Mouse (Mus musculus) heart, embryonic 10.5 days (tissue): ENCODE data around the gene Tmem163. TPM values are rescaled to one million over a fixed set of nuclear protein-coding genes. Genes with fewer than 3 reads are reported as not detected.

Source experiments
- DNase-seq: peaks from one replicate; pipeline ENCODE4 v3.0.0-alpha.2; 2017; ENCODE audit warnings: low spot score
- H3K27ac ChIP-seq: fragments of 300-500 bp; sonication (generic); 2 replicates; pipeline ENCODE4 v1.5.1; 2016; ENCODE audit warnings: mild to moderate bottlenecking
- H3K27me3 ChIP-seq: fragments of 300-500 bp; sonication (generic); 2 replicates; pipeline ENCODE4 v1.6.1; 2016; ENCODE audit warnings: mild to moderate bottlenecking; ENCODE audit not compliant: poor library complexity, insufficient read depth, severe bottlenecking
- H3K36me3 ChIP-seq: fragments of 300-500 bp; sonication (generic); 2 replicates; pipeline ENCODE4 v1.6.1; 2016; ENCODE audit warnings: mild to moderate bottlenecking, moderate library complexity
- H3K4me1 ChIP-seq: fragments of 300-500 bp; sonication (generic); 2 replicates; pipeline ENCODE4 v1.6.1; 2016; ENCODE audit warnings: mild to moderate bottlenecking
- H3K4me3 ChIP-seq: fragments of 300-500 bp; sonication (generic); 2 replicates; pipeline ENCODE4 v1.5.1; 2016; ENCODE audit warnings: mild to moderate bottlenecking, moderate library complexity
- H3K9me3 ChIP-seq: fragments of 300-500 bp; sonication (generic); 2 replicates; pipeline ENCODE4 v1.6.1; 2016; ENCODE audit warnings: mild to moderate bottlenecking, moderate library complexity
- WGBS: fragments of 180-500 bp; shearing (Covaris S2); methylation state at CpG from one replicate; pipeline ENCODE4 v1.1.7; 2016; 5-methylcytosine and 5-hydroxymethylcytosine counted together
- polyA plus RNA-seq: library from polyadenylated mRNA; unstranded; fragments of >200 nt; fragmentation: Nextera tagmentation; extraction: Ambion mirVana; gene quantifications from 2 replicates; pipeline ENCODE4 v1.2.1, GENCODE M21; 2016

Gene Tmem163
- polyA plus RNA-seq, 1 experiment from 2014 or later = 27.6 TPM

DNA sequence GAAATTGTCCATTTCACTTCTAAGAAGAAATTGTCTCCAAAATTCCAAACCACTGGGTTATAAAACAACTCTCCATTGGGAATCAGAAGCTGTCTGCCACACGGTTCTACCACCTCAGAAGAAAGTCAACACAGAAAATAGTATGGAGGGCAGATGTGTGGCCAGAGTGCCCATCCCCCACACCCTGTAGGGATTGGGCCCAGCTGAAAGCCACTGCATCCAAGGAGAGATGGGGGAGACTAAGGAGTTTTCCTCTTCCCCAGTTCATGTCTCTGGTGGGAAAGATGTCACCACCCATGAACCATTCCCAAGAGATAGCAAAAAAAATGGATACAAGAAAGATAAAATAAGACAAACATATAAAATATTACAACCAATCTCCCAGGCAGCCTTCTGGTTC lies 4.1 kb downstream of the Tmem163 start:
- Histone ChIP-seq H3K36me3 (peaks cover 5% of the 10 kb centered on the region; the same call in 1 of the 2 replicates), H3K27me3 (peaks cover 47% of the 10 kb centered on the region), H3K4me1 (peaks cover 38% of the 10 kb centered on the region), H3K9me3 (no peaks in the 10 kb centered on the region), H3K27ac (no peak overlapping the region), H3K4me3 (peak overlapping the region; percentile 76; the same call in 1 of the 2 replicates)
- WGBS = 54% methylated on average over 1 of the region's 1 CpGs
- DNase-seq = no peak

GRCm38 (mm10) chr1:127673221-127674050 lies 5.9 kb downstream of the Tmem163 start:
- 74% methylated on average over 10 of the region's 10 CpGs for WGBS

DNA sequence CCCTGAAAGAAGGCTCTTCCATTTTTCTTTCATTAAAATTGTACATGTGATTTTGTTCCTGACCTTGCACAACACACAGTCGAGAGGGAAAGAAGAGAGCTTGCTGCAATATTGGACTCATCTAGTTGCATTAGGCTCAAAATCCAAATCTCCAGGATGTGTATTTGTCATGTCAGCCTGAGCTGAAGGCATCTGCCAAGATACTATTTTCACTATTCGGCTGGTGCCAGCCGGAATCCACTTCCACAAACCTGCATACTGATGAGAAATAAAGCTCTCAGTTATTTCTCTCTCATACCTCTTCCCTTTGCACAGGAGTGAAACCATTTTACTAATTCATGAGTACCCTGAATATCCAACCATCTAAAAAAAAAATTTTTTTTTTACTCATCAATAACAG lies 11.2 kb downstream of the Tmem163 start:
- Histone ChIP-seq H3K27ac (no peak overlapping the region), H3K9me3 (no peaks in the 10 kb centered on the region), H3K36me3 (peaks cover 20% of the 10 kb centered on the region; the same call in 1 of the 2 replicates), H3K27me3 (no peaks in the 10 kb centered on the region), H3K4me3 (no peak overlapping the region), H3K4me1 (peaks cover 7% of the 10 kb centered on the region)
- 89% methylated on average over 3 of the region's 3 CpGs for WGBS
- no peak for DNase-seq

More at GRCm38 (mm10) chr1:127673221-127674050, 5.9 kb downstream of the Tmem163 start:
- no peak overlapping the region for H3K4me3 ChIP-seq
- DNase-seq = no peak
- peaks cover 18% of the 10 kb centered on the region; the same call in 1 of the 2 replicates for H3K36me3 ChIP-seq
- H3K27me3 ChIP-seq = peaks cover 33% of the 10 kb centered on the region
- no peaks in the 10 kb centered on the region for H3K9me3 ChIP-seq
- peaks cover 34% of the 10 kb centered on the region for H3K4me1 ChIP-seq
- no peak overlapping the region for H3K27ac ChIP-seq

GRCm38 (mm10) chr1:127667110-127667860 lies 12.1 kb downstream of the Tmem163 start:
- H3K27ac ChIP-seq = no peak overlapping the region
- H3K4me3 ChIP-seq = no peak overlapping the region
- 80% methylated on average over 8 of the region's 8 CpGs for WGBS

GRCm38 (mm10) chr1:127666221-127666620 lies 13.1 kb downstream of the Tmem163 start:
- Histone ChIP-seq H3K36me3 (peaks cover 20% of the 10 kb centered on the region; the same call in 1 of the 2 replicates), H3K9me3 (no peaks in the 10 kb centered on the region), H3K27ac (0 out of 2 replicates have a peak overlapping the region, but pooled peaks have one; percentile 10), H3K4me1 (peaks cover 23% of the 10 kb centered on the region), H3K27me3 (no peaks in the 10 kb centered on the region), H3K4me3 (no peak overlapping the region)
- whole genome bisulfite sequencing = 46% methylated on average over 6 of the region's 6 CpGs
- no peak for DNase-seq

More at GRCm38 (mm10) chr1:127667110-127667860, 12.1 kb downstream of the Tmem163 start:
- Histone ChIP-seq H3K4me1 (peaks cover 13% of the 10 kb centered on the region), H3K36me3 (peaks cover 20% of the 10 kb centered on the region; the same call in 1 of the 2 replicates), H3K9me3 (no peaks in the 10 kb centered on the region), H3K27me3 (no peaks in the 10 kb centered on the region)
- no peak for DNase-seq

DNA sequence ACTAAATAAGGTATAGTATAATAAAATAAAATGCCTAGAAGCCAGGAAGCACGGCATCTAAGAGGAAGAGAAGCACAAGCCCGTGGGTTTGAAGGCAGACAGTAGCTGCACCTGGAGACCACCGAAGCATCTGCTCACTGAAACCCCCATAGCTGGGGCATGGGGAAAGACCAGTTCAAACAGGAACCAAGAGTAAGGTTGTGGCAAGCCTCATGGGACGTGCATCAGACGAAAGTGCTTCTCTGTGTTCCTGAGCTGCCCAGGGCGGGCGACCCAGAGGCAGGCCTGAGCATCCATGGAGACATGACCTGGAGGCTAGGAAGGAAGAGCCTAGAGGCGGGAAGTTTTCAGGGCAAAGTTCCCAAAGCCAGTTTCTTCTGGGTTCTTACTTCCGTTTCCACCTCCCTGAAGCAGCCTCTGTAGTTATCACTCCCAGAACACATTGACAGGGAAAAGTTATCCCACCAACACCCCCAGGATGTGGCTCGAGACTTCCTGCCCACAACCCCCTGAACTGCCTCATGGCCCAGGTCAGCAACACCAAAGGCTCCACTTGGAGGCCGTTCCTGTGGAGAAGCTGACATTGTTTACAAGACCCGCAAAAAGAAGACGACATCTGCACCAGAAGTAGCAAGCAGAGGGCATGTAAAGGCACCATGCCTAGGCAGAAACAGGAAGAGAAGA lies 16.8 kb downstream of the Tmem163 start:
- no peak for DNase-seq
- Histone ChIP-seq H3K9me3 (no peaks in the 10 kb centered on the region), H3K27me3 (no peaks in the 10 kb centered on the region), H3K4me1 (peaks cover 36% of the 10 kb centered on the region), H3K4me3 (no peak overlapping the region), H3K27ac (no peak overlapping the region), H3K36me3 (no peaks in the 10 kb centered on the region)
- 65% methylated on average over 13 of the region's 13 CpGs for WGBS

GRCm38 (mm10) chr1:127661118-127662012 lies 18.0 kb downstream of the Tmem163 start:
- Histone ChIP-seq H3K36me3 (no peaks in the 10 kb centered on the region), H3K27ac (peak overlapping the region; percentile 82), H3K9me3 (no peaks in the 10 kb centered on the region), H3K4me1 (peaks cover 38% of the 10 kb centered on the region), H3K4me3 (peak overlapping the region; percentile 38), H3K27me3 (no peaks in the 10 kb centered on the region)
- DNase-seq = no peak
- WGBS = 16% methylated on average over 13 of the region's 13 CpGs

- H3K9me3 ChIP-seq = no peaks in the 10 kb centered on the region
- H3K27me3 ChIP-seq = no peaks in the 10 kb centered on the region
- H3K4me1 ChIP-seq = peaks cover 3% of the 10 kb centered on the region; the same call in 1 of the 2 replicates
- no peak overlapping the region for H3K4me3 ChIP-seq
- no peaks in the 10 kb centered on the region for H3K36me3 ChIP-seq
- 80% methylated on average over 2 of the region's 2 CpGs for WGBS
- H3K27ac ChIP-seq = no peak overlapping the region
- DNase-seq = no peak
Observed at GRCm38 (mm10) chr1:127651564-127651963, 27.8 kb downstream of the Tmem163 start.

GRCm38 (mm10) chr1:127642976-127643769 lies 36.2 kb downstream of the Tmem163 start:
- WGBS = 75% methylated on average over 12 of the region's 12 CpGs
- Histone ChIP-seq H3K27me3 (no peaks in the 10 kb centered on the region), H3K4me3 (no peak overlapping the region), H3K36me3 (no peaks in the 10 kb centered on the region), H3K9me3 (no peaks in the 10 kb centered on the region), H3K27ac (peak overlapping the region; percentile 23; the same call in 1 of the 2 replicates), H3K4me1 (peaks cover 21% of the 10 kb centered on the region; the same call in 1 of the 2 replicates)
- no peak for DNase-seq

GRCm38 (mm10) chr1:127637917-127638316 lies 41.4 kb downstream of the Tmem163 start:
- Histone ChIP-seq H3K4me3 (no peak overlapping the region), H3K9me3 (no peaks in the 10 kb centered on the region), H3K4me1 (peaks cover 19% of the 10 kb centered on the region), H3K27me3 (no peaks in the 10 kb centered on the region), H3K36me3 (no peaks in the 10 kb centered on the region), H3K27ac (peak overlapping the region; percentile 37; the same call in 1 of the 2 replicates)
- 25% methylated on average over 2 of the region's 2 CpGs for WGBS
- no peak for DNase-seq

DNA sequence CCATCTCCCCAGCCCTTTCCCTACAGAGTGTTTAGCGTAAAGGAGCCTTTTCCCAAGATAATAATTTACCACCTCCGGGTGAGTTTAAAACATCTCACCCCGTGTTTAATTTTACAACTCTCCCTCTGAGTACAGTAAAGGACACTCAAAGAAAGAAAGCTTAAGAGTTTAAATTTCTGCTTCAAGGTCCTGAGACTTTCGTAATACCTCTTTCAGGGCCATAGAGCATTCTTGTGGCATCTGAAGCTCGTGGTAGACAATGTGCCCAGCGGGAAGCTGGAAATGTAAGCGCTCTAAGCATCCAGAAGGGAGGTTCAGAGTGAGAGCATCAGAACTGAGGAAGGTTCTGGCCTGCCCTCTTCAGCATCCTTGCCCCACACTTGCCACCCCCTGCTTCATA lies 52.2 kb downstream of the Tmem163 start:
- H3K4me1 ChIP-seq = peaks cover 26% of the 10 kb centered on the region
- no peaks in the 10 kb centered on the region for H3K27me3 ChIP-seq
- 73% methylated on average over 7 of the region's 7 CpGs for WGBS
- H3K36me3 ChIP-seq = no peaks in the 10 kb centered on the region
- H3K9me3 ChIP-seq = no peaks in the 10 kb centered on the region
- no peak overlapping the region for H3K4me3 ChIP-seq
- no peak overlapping the region for H3K27ac ChIP-seq
- DNase-seq = no peak
